Mouse (Mus musculus) cerebellum, adult 2 months (tissue): ENCODE data around the gene Myocos. TPM values are rescaled to one million over a fixed set of nuclear protein-coding genes. Genes with fewer than 3 reads are reported as not detected.
A peak's percentile ranks its signal among the peaks of the same experiment; 100 is the strongest.

Experiments used
- DNase-seq, 2 experiments: peaks; one replicate each; pipeline ENCODE4 v3.0.0; 2021
- H3K27ac ChIP-seq: fragments of 200-500 bp; 2 replicates; pipeline ENCODE4 v1.5.1; 2012; ENCODE audit warnings: low read length, control low read depth, inconsistent platforms; ENCODE audit not compliant: insufficient read depth
- H3K27me3 ChIP-seq: fragments of 200-500 bp; 2 replicates; pipeline ENCODE4 v1.6.1; 2012; ENCODE audit warnings: inconsistent platforms, mild to moderate bottlenecking, low read length, moderate library complexity; ENCODE audit not compliant: control insufficient read depth, insufficient read depth
- H3K4me1 ChIP-seq: fragments of 200-500 bp; 2 replicates; pipeline ENCODE4 v1.6.1; 2011; ENCODE audit warnings: low read length; ENCODE audit not compliant: control insufficient read depth, insufficient read depth
- H3K4me3 ChIP-seq: fragments of 200-500 bp; replicated peaks from 2 replicates; pipeline ENCODE3; 2011; ENCODE audit warnings: mild to moderate bottlenecking, low read depth, low read length, control low read depth; ENCODE audit not compliant: insufficient read depth
- CTCF ChIP-seq: fragments of 200-500 bp; IDR thresholded peaks from 2 replicates; pipeline ENCODE4 v1.5.1; 2011; ENCODE audit warnings: low read depth, mild to moderate bottlenecking, control low read depth, low read length, moderate library complexity, borderline replicate concordance; ENCODE audit not compliant: insufficient read depth
- POLR2A ChIP-seq: fragments of 200-500 bp; IDR thresholded peaks from 2 replicates; pipeline ENCODE4 v1.6.1; 2011; ENCODE audit warnings: low read length, control low read depth, borderline replicate concordance; ENCODE audit not compliant: insufficient read depth
- WGBS: fragments of 180-500 bp; shearing (Covaris S2); methylation state at CpG from one replicate; pipeline ENCODE4 v1.1.7; 2018; 5-methylcytosine and 5-hydroxymethylcytosine counted together
- polyA plus RNA-seq: library from polyadenylated mRNA; depleted of rRNA; stranded (reverse); fragments of >200 nt; gene quantifications from 2 replicates; pipeline ENCODE4 v1.2.3, GENCODE M21; 2012

The Myocos gene
- polyA plus RNA-seq, 1 experiment = not detected

GRCm38 (mm10) chr1:162648416-162648815 is 9.6 kb downstream of the Myocos start:
- no peak for DNase-seq
- no peak for TF ChIP-seq CTCF
- TF ChIP-seq POLR2A = no peak
- Histone ChIP-seq H3K27me3 (no peaks in the 10 kb centered on the region), H3K4me3 (no peak overlapping the region), H3K4me1 (peaks cover 8% of the 10 kb centered on the region), H3K27ac (no peak overlapping the region)
- 86% methylated on average over 14 of the region's 14 CpGs for WGBS

GRCm38 (mm10) chr1:162646083-162646686 is 11.8 kb downstream of the Myocos start:
- Histone ChIP-seq H3K27me3 (no peaks in the 10 kb centered on the region), H3K4me1 (peaks cover 8% of the 10 kb centered on the region), H3K4me3 (no peak overlapping the region), H3K27ac (no peak overlapping the region)
- peak; percentile 33 to 50 for DNase-seq
- WGBS = 52% methylated on average over 10 of the region's 10 CpGs
- TF ChIP-seq CTCF = 0 out of 2 replicates have a peak, but pooled peaks have one; percentile 14
- no peak for TF ChIP-seq POLR2A

DNA sequence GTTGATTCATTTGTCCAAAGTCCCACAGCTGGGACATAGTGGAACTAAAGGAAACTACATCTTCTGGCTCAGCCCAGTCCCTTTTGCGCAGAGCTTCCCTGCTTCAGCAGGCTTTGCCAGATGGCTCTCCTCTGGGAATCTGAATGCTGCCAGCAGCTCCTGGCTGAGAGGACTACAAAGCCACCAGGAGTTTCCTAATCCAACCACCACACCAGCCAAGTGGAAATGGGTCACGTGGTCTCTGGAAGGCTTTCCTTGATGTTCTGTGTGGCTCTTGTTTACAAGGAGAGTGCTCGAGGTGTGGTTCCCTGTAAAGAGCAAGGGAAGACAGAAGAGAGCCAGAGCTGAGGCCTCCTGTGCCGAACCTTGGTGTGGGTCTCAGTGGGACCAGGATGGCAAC is 14.3 kb downstream of the Myocos start:
- Histone ChIP-seq H3K4me3 (no peak overlapping the region), H3K4me1 (peaks cover 8% of the 10 kb centered on the region), H3K27me3 (no peaks in the 10 kb centered on the region; the same call in 1 of the 2 replicates), H3K27ac (no peak overlapping the region)
- 11% methylated on average over 4 of the region's 4 CpGs for WGBS
- peak; percentile 81 to 91 for DNase-seq
- TF ChIP-seq POLR2A (no peak), CTCF (no peak)

- WGBS = 66% methylated on average over 3 of the region's 3 CpGs
- TF ChIP-seq CTCF (no peak), POLR2A (no peak)
- Histone ChIP-seq H3K4me1 (peaks cover 8% of the 10 kb centered on the region), H3K4me3 (no peak overlapping the region), H3K27me3 (no peaks in the 10 kb centered on the region; the same call in 1 of the 2 replicates), H3K27ac (no peak overlapping the region)
- DNase-seq = peak in 1 of 2 experiments; percentile 18
These were observed 15.4 kb downstream of the Myocos start for GRCm38 (mm10) chr1:162642591-162642990.

- no peak for DNase-seq
- Histone ChIP-seq H3K4me1 (peaks cover 19% of the 10 kb centered on the region), H3K4me3 (no peak overlapping the region), H3K27ac (no peak overlapping the region), H3K27me3 (no peaks in the 10 kb centered on the region; the same call in 1 of the 2 replicates)
- no peak for TF ChIP-seq POLR2A
- no peak for TF ChIP-seq CTCF
- 83% methylated on average over 1 of the region's 1 CpGs for WGBS
These were observed 18.2 kb downstream of the Myocos start for GRCm38 (mm10) chr1:162639861-162640260.

DNA sequence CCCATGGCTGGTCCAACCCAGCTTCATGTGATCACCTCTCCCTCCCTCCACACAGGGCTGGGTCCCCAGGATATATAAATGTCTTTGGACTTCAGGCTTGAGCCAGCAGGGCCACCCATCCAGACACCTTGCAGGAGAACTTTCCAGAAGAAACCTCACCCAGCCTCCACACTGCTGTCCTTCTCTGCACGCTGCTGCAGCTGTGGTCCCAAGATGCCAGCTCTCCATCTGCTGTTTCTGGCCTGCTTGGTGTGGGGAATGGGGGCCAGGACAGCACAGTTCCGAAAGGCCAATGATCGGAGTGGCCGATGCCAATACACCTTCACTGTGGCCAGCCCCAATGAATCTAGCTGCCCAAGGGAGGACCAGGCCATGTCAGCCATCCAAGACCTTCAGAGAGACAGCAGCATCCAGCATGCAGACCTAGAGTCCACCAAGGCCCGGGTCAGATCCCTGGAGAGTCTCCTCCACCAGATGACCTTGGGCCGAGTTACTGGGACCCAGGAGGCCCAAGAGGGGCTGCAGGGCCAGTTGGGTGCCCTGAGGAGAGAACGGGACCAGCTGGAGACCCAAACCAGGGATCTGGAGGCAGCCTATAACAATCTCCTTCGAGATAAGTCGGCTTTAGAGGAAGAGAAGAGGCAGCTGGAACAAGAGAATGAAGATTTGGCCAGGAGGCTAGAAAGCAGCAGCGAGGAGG is 18.8 kb downstream of the Myocos start, which contains the start of gene Myoc:
Myoc (plus strand) TSS at position 105 of the 700 bp plus-strand sequence.
- Histone ChIP-seq H3K4me3 (no peak within 1 kb of the TSS), H3K4me1 (peaks cover 19% of the 10 kb centered on the region), H3K27me3 (no peaks in the 10 kb centered on the region; the same call in 1 of the 2 replicates), H3K27ac (no peak within 1 kb of the TSS)
- TF ChIP-seq CTCF (no peak), POLR2A (no peak)
- DNase-seq = no peak
- 70% methylated on average over 10 of the region's 10 CpGs for WGBS

DNA sequence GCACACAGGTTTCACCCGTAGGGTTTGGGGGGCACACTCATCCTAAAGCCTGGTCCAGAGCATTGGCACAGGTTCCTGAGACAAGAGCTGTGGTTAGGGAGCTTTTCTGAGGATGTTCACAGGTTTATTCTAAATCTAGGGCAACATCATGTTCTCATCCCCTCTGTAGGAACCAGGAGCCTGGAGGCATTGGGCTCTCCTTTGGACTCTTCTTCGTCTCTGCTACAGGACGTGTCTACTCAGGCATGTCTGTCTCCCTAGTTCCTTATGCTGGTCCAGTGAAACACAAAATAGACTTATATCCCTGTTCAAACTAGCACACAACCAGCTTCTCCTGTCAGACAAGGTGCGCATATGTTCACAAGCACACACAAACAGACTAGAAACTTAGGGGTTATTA is 19.5 kb downstream of the Myocos start:
- H3K4me3 ChIP-seq = no peak overlapping the region
- DNase-seq = no peak
- H3K27me3 ChIP-seq = no peaks in the 10 kb centered on the region; the same call in 1 of the 2 replicates
- H3K27ac ChIP-seq = no peak overlapping the region
- WGBS = 80% methylated on average over 4 of the region's 4 CpGs
- TF ChIP-seq CTCF (no peak), POLR2A (no peak)
- peaks cover 14% of the 10 kb centered on the region for H3K4me1 ChIP-seq
